Mouse (Mus musculus) thymus, postnatal 0 days (tissue): ENCODE measurements around the gene Gm8871. TPM values are rescaled to one million over a fixed set of nuclear protein-coding genes. Genes with fewer than 3 reads are reported as not detected.
"Not testable (repeated sequence)": the region's sequence is repeated elsewhere in the genome, so short reads cannot be mapped to it uniquely, and the experiment has no call there.

Source experiments
- DNase-seq: peaks from one replicate; pipeline ENCODE4 v3.0.0-alpha.2; 2015; ENCODE audit warnings: low spot score
- polyA plus RNA-seq: library from polyadenylated mRNA; unstranded; fragments of >200 nt; fragmentation: Nextera tagmentation; extraction: Ambion mirVana; gene quantifications from 2 replicates; pipeline ENCODE4 v1.2.1, GENCODE M21; 2015

Gene Gm8871
- polyA plus RNA-seq, result not detected in 2 replicates

DNA sequence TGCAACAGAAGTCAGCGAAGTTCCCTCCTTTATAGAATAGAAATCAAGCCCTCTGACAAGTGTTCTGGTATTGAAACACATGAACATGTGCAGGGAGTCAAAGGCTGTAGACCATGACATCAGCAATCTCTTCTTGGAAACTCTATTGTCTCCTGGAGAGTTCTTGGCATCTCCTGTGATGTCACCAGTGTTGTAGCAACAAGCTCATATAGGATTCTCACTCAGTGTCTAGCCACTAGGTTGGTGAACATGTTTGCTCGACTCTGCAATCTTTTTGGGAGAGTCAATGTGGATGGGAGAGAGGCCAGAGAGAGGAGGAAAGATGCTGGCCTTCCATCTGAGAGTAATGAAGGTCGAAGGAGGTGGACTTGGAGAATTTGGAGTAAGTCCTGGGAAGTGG, at the start of gene Gm8871, which contains the start of gene Gm8857:
Gene Gm8871 (plus strand): TSS at position 301 of the 400 bp plus-strand sequence.
Gene Gm8857 (plus strand): TSS at position 303 of the 400 bp plus-strand sequence.
- not testable (repeated sequence) for DNase-seq

- DNase-seq, result not testable (repeated sequence)
Observed at GRCm38 (mm10) chr5:10953512-10953911, 5.9 kb downstream of the Gm8871 start.

- not testable (repeated sequence) for DNase-seq
Observed at GRCm38 (mm10) chr5:10958057-10958456, 10.5 kb downstream of the Gm8871 start.

Other genes starting within 250 kb of the Gm8871 start
- not detected in 2 replicates for gene Gm8857, start within 50 bp of the Gm8871 start, polyA plus RNA-seq
- 0.18 TPM in 1 of 2 replicates, not detected in the other for gene Gm8879, start 179.8 kb downstream of the Gm8871 start, polyA plus RNA-seq
- gene Gm5861, start 235.3 kb downstream of the Gm8871 start, polyA plus RNA-seq, result 0.16 TPM in 1 of 2 replicates, not detected in the other